Mouse (Mus musculus): Measurements from ENCODE around the gene Rec114.

- TF ChIP-seq NELFE (IDR thresholded peaks at IDR 0.05; ENCODE audit: low read depth, low read length) (no peak), POLR2A (IDR thresholded peaks at IDR 0.05; ENCODE audit: control insufficient read depth in 1 of 2, insufficient read depth in 1 of 2, low read depth in 1 of 2, low read length in 2 of 2, poor library complexity in 1 of 2) (no peak), KAT2A (conservative IDR thresholded peaks at IDR 0.05; ENCODE audit: low read depth, low read length) (no peak), CTCF (IDR thresholded peaks at IDR 0.05 in 2 of 3, conservative IDR thresholded peaks at IDR 0.05 in 1 of 3; ENCODE audit: control insufficient read depth in 1 of 3, insufficient read depth in 1 of 3, low read depth in 2 of 3, low read length in 3 of 3, poor library complexity in 1 of 3, severe bottlenecking in 1 of 3) (no peak), MEF2A (IDR thresholded peaks at IDR 0.05; ENCODE audit: extremely low read depth, insufficient replicate concordance, low read depth, low read length, poor library complexity, severe bottlenecking) (no peak), RAD21 (IDR thresholded peaks at IDR 0.05; ENCODE audit: low read depth, low read length) (no peak), ZKSCAN1 (IDR thresholded peaks at IDR 0.05; ENCODE audit: low read depth, low read length) (no peak), CHD2 (IDR thresholded peaks at IDR 0.05; ENCODE audit: low read length) (no peak), GATA1 (IDR thresholded peaks at IDR 0.05; ENCODE audit: low read depth, low read length) (no peak), EP300 (IDR thresholded peaks at IDR 0.05; ENCODE audit: low read depth in 1 of 2, low read length in 2 of 2) (no peak), SMC3 (IDR thresholded peaks at IDR 0.05; ENCODE audit: low read depth, low read length) (no peak), ZNF384 (IDR thresholded peaks at IDR 0.05; ENCODE audit: low read depth, low read length) (no peak), E2F4 (IDR thresholded peaks at IDR 0.05; ENCODE audit: borderline replicate concordance, low read depth, low read length) (no peak)
Measured at GRCm38 (mm10) chr9:58665492-58665891, 78.3 kb downstream of the Rec114 start.

Measured in MEL (cell line).